Mouse (Mus musculus) hindlimb bud, embryonic 11.5 days (tissue): ENCODE data around the gene Gpr68.

Experiments used
- DNase-seq: peaks from one replicate; pipeline ENCODE4 v3.0.0-alpha.2; 2012; ENCODE audit warnings: low read depth, low spot score; ENCODE audit errors: extremely low spot score

The Gpr68 gene

GRCm38 (mm10) chr12:100907598-100908297, at the start of gene Gpr68:
TSS of gene Gpr68 (minus strand) at chr12:100908198.
- DNase-seq, result no peak

GRCm38 (mm10) chr12:100957257-100957656, 49.3 kb upstream of the Gpr68 start:
- no peak for DNase-seq

DNA sequence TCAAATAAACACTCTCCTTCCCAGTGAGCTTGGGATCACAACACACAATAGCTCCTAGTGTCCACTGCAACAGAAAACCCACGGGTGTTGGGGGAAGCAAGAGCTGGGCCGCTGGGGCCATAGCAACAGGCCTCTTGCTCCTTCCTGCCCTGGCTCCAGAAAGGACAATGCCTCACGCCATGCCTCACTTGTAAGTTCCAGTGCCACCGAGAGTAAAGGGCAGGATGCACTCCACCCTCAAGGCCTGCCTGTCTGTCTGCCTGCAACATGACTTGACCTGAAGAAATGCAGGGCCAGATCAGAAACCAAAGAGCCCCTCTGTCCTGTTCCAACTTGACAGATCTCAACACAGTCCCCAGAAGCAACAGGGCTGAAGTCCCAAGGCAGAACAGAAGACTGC, 48.8 kb upstream of the Gpr68 start:
- no peak for DNase-seq

DNA sequence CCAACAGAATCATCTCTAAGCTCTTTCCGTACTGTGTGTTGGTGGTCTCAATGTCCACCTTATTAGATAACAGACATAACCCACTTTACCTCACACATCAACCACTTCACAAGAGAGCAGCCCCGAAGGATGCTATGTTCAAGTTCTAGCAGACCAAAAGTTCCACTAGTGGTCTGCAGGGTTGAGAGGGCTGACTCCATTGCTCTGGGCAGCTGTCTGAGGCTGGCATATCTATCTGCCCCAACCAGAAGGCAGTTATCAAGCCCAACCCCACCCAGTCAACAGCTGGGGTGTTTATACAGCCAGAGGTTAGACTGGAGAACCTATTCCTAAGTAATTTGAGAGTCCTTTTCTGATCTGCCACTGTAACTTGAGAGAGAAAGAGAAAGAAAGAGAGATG, 48.0 kb upstream of the Gpr68 start:
- DNase-seq, result no peak

- DNase-seq, result no peak
Measured at GRCm38 (mm10) chr12:100953926-100954325, 45.9 kb upstream of the Gpr68 start.

GRCm38 (mm10) chr12:100952193-100952931, 44.4 kb upstream of the Gpr68 start:
- DNase-seq, result peak; percentile 57

DNA sequence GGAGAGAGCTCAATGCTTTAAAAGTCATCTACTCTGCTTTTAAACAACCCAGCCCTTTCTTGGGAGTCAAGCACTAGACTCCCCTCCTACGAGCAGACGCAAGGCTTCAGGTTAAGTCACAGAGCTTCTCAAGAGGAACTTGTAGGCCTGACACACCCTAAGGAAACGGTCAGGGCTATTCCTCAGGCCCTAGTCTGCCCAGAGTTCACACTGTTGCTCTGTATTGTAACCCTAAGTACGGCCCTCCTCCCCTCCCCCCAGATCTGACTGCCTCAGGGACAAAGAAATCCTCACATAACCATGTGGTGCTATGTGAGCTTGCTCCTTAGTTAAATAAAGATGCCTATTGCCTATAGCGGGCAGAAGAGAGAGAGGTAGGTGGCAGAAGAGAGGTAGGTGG, 41.1 kb upstream of the Gpr68 start:
- DNase-seq, result no peak

DNA sequence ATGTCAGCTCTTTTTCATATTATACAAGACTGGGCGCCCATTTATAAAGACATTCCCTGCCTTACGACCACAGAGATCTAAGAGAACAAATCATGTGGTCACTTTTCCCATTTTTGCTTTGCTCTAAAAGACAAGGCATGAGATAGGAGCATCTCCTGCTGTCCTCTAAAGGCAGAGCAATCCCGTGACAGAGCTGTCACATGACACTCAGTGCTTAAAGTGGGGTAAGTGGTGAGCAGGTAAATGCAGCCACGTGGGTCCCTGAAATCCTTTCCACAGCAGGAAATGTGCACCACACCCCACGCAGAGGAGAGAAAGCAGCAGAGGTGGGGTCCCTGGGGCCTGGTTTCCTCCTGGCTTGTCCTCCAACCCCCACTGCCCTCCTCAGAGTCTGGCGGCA, 40.0 kb upstream of the Gpr68 start:
- DNase-seq, result no peak

- DNase-seq, result no peak
Measured at GRCm38 (mm10) chr12:100945948-100946347, 38.0 kb upstream of the Gpr68 start.

- DNase-seq, result no peak
Measured at GRCm38 (mm10) chr12:100945501-100945900, 37.5 kb upstream of the Gpr68 start.

- DNase-seq, result no peak
Measured at GRCm38 (mm10) chr12:100944921-100945336, 36.9 kb upstream of the Gpr68 start.

GRCm38 (mm10) chr12:100943146-100943545, 35.1 kb upstream of the Gpr68 start:
- DNase-seq, result no peak

DNA sequence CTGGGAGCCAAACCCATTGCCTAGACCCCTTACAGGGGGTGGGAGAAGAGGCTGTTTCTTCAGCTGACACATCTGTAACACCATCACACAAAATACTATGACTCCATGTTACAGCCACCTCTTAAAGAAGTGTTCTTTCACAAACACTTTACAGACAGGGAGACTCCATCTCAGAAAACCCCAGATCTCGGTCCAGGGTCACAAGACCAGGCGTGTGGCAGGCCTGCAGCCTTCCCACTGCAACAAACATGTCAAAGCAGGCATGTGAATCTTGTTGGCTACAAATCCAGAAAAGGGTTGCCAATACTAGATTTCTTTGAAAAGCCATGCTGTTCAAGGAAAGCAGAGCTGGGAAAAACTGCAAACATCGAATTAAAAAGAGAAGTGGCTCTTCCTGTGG, 33.4 kb upstream of the Gpr68 start:
- no peak for DNase-seq

- no peak for DNase-seq
Measured at GRCm38 (mm10) chr12:100937441-100938360, 29.7 kb upstream of the Gpr68 start.

- no peak for DNase-seq
Measured at GRCm38 (mm10) chr12:100936737-100937136, 28.7 kb upstream of the Gpr68 start.

- peak; percentile 47 for DNase-seq
Measured at GRCm38 (mm10) chr12:100936116-100936515, 28.1 kb upstream of the Gpr68 start.

DNA sequence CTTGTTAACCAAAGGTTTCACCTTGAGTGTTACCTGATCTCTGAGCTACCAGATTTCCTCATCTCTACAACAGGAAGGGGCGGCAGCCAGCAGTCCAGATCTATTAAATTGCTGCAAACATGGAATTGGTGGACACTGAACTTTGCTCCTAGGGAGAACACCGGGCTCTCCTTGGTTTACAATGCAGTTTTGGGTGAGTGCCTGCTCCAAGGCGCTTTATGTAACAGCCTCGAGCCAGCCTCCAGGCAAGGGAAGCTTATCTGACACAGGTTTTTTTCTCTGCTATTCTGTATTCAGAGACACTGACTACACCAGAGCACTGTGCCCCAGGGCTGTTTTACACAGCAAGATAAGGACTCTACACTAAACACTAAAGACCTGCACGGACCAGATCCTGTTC, 26.8 kb upstream of the Gpr68 start:
- DNase-seq, result no peak

GRCm38 (mm10) chr12:100931653-100932052, 23.7 kb upstream of the Gpr68 start:
- DNase-seq, result no peak

DNA sequence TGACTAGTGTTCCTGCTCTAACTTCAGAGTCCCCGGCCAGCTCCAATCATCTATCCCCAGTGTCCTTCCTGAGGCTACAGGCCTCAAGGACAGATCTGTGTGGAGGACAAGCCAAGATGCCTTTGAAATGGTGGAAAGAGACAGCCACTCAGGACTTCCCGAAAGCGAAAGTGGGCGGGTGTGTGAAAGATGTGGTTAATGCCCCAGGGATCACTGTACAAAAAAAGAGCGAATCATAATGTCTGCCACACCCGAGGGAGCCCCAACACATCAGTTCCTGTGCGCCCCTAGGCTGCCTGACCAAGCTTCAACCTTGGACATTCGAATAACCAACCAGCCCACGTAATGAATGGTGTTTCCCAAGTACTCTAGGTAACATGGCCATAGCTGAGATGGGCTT, 20.3 kb upstream of the Gpr68 start:
- DNase-seq, result no peak

DNA sequence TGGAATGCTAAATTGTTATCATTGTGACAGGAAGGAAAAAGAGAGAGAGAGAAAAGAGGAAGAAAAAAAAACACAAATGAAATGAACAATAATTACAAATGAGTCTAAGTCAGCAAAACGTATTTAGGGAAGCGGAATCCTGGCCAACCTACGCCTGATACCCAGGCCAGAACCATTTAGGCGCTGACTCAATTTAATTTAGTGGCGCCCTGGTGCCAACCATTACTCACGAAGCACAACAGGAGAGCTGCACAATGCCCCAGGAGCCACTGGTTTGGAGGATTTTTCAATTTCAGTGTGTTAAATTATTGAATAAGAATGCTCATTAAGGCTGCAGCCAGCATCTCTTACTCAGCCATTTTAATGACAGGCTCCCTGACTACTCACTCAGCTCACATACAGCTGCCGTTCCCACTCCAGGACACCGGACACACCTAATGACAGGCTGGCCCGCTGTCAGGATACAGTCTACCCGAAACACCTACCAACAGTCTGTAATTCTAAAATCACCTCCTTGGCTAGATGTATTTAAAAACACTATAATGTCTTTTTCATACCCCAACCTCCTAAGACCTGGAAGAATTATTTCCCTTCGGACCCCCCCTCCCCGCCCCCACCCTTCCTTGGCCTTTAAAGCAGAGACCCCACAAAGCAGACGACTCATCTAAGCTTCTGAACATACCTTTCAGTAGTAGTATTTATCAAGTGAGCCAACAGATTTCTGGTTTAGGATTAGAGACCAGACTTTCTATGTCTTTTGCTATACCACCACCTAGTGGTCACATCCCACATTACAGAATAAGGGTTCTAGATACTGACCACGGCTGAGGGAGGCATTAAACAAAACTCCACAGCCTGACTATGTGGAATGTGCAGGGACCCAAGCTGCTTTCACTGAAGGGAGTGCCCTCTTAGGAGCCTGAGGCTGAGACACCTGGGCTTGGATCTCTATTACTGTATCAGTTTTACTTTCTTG, 17.9 kb upstream of the Gpr68 start:
- DNase-seq, result peak; percentile 90
